Mouse (Mus musculus): ENCODE data around the gene Ppip5k2.

The Ppip5k2 gene

DNA sequence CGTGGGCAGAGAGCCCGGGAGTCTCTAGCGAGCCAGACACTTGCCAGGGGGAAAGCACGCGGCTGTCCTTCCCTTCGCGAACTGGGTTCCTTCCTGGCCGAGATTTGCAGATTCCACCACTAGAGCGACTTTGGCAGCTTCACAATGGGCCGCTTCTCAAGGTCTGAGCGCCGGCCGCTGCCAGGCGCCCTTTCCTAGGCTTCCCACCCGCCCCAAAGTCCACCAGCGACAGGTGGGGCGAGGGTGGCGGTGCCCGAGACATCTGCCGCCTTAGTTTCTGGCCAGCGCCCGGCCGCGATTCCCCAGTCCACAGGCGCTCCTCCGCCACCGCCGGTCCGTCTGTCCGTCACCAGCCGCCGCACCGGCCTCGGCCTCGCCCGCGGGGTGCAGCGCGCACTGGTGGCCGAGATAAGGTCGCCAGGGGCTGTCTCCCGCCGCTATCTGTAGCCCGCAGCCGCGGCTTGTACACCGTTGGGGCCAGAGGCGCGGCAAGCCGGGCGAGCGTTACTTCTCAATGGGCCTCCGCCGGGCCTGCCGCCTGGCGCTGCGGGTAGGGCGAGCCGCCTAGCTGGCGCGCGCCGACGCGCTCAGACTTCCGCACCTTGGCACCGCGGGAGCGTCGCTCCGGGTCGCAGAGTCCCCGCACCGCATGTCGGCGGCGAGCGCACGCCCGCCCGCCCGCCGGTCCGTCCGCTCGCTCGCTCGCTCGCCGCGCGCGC is 109.4 kb downstream of the Ppip5k2 start:
- peak; percentile 65 for DNase-seq (ENCODE audit: low read depth, low spot score)

DNA sequence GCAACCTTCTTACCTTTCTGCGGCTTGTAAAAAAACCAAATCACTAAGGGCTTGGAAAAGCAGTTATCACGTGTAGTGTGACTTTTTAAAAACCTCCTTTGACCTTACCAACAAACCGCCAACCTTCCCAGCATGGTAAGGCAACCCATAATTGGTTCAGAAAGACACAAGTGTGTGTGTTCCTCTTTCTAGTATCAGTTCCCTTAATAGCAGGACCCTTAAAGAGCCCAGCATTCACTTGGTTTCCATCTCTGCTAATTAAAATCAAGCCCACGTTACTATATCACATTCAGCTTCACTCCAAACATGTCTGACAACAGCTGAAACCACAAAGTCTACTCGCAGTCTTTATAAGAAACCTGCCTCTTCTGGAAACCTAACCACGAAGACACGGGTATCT is 110.8 kb downstream of the Ppip5k2 start:
- no peak for DNase-seq (ENCODE audit: low read depth, low spot score)

DNA sequence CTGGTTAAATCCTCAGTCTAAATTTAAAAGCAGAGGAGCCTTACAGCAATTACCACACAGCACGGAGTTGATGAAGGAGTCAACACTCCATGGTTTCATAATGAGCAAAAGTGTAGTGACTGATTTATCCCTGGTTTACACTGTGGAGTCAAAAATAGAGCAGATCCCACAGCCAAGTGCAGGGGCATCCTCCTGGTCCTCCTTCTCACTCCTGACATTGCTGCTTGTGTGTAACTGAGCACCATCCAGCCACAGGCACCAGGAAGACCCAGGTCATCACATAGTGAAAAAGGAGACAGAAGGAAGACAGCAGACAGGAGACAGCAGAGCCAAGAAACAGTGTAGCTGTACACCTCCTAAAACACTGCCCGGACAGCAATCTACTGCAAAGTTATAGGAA is 112.4 kb downstream of the Ppip5k2 start:
- DNase-seq (ENCODE audit: low read depth, low spot score): no peak

DNA sequence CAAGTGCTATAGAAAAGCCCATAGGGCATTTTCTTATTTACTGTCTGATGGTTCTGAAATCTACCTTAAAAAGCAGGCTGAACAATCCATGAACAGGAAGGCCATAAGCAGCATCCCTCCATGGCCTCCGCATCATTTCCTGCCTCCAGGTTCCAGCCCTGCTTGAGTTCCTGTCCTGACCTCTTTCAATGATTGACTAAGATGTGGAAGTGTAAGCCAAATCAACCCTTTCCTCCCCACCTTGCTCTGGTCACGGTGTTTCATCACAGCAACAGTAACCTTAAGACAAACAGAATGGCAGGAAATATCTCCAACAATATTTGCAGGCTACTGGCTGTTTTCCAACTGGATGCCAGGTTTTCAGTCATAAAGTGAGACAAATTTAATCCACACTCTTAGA is 113.0 kb downstream of the Ppip5k2 start:
- no peak for DNase-seq (ENCODE audit: low read depth, low spot score)
